Mouse (Mus musculus) lung, postnatal 25 days (tissue): ENCODE data around the gene Amt.

Source experiments
- DNase-seq: peaks from one replicate; pipeline ENCODE4 v3.0.0; 2022; ENCODE audit warnings: low spot score

The Amt gene

DNA sequence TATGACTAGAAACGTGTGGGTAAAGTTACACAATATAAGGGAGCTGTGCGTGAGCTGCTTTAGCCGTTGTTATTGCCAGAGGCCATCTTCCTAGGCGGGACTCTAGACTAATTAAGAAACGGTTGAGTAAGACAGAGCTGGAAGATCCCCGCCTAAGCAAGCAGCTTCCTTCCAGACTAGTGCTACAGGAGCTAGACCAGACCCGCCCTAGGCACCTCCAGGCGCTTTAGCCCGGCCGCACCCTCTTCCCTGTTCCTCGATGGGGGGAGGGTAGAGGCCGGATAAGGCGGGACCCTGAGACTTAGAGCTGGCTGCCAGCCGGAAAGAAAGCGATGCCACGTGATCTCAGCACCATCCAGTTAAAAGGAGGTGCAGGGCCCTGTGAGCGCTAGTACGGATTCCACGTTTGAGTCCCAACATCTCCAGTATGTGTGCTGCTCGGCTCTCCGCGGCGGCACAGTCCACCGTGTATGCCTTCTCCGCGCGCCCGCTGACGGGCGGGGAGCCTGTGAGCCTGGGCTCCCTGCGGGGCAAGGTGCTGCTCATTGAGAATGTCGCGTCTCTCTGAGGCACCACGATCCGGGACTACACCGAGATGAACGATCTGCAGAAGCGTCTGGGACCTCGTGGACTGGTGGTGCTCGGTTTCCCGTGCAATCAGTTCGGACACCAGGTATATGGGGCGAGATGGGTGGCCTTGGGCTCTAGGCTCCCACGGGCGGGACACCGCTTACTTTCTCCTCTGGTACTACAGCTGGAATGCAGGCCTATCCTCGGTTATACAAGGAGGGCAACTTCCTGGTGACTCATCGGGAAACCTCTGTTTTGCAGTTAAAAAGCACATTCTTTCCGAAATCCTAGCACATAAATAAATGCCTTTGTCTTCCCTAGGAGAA is 42.5 kb downstream of the Amt start, which contains the start of gene Gpx1:
Gene Gpx1, plus strand, starts transcription at position 18 of the 896 bp plus-strand sequence.
- DNase-seq, result peak; percentile 98

DNA sequence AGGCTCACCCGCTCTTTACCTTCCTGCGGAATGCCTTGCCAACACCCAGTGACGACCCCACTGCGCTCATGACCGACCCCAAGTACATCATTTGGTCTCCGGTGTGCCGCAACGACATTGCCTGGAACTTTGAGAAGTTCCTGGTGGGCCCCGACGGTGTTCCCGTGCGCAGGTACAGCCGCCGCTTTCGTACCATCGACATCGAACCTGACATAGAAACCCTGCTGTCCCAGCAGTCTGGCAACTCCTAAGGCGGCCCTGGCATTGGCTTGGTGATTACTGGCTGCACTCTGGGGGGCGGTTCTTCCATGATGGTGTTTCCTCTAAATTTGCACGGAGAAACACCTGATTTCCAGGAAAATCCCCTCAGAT is 43.2 kb downstream of the Amt start:
- no peak for DNase-seq

DNA sequence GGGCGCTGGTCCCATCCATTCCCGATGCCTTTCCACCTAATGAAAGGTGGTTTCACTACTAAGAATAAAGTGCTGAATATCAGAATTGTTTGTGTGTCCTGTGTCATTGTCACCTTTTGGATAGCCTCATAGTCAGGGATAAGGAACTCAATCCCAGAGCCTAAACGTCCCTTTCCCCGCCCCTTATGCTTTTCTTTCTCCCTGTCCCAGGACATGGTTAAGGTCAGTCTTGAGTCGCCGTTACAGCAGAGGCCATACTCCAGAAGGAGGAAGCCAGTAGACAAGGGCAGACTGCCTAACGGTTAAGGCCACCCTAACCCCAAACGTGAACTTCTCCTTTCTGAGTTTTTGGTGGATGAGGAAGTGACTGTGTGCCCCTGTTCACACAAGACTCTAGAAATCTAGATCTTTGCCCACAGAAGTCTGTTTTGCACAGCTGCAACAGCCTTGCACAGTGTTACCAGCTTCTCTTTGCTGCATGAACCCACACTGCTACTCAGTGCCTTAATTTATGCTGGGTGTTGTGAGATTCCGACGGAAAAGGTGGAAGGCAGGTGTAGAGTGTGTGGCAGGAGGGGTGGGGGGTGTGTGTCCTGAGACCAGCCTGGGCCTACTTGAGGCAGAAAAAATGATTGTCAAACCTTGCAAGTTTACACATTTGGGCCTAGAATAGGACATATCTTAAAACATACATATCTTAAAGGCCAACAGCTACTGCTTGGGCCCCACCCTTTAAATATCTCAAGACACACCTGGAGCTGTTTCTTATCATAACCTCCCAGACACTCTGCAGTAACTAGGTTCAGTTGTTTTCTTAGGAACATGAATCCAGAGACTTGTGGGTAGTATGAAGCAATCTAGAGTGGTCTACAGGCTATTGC is 43.8 kb downstream of the Amt start:
- DNase-seq, result peak; percentile 72

DNA sequence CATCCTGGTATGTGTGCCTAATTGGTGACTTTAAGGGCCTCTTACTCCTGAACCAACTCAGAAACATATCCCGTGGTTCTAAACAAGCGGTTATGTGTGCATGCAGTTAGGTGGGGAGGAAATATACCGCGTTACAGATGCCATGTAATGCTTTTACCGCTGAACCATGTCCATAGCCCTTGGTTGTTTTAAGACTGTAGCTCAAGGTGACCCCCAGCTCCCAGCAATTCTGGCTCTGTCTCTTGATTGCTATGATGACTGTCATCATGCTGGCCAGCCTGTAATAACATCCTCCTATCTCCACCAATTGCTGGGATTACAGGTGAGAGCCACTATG is 44.5 kb downstream of the Amt start:
- no peak for DNase-seq

DNA sequence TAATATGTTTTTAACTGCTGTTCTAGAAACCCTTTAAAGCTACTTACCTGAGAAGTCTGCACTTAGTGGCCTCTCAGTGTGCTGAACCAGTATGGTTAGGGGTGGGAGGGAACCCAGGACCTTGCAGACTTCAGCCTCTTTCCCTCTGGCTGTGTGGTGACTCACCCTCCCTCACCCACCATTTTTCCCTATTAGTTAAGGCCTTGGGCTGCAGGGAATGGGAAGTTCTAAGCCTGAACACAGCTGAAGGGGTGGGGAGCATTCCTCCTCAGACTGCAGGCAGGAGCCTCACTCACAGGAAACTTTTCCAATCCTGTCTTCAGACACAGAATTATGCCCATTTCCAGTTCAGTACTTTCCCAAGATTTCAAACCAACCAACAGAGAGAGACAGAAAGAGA is 45.1 kb downstream of the Amt start:
- DNase-seq, result no peak

DNA sequence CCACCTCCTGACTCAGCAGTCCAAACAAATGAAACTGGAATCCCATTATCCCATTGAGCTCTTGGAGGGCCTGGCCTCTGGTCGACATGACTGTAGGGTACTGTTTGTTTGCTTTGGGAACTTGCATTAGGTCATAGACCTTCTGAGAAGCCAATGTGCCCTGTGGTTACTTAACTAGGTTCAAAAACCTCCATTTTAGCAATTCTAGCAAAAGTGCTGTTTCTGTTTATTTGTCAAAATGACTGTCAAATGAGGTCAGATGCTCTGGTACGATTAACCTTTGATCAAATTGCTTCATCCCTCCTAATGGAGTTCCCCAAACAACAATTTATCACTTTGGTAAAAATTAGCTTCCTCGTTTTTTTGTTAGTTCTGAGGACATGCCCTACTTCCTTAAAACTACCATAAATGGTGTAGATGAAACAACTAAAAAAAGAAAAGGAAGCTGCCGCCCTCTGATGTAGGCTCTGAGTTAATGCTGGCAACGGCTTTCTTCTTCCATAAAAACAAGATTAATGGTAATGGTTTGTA is 45.7 kb downstream of the Amt start:
- DNase-seq, result peak; percentile 61

DNA sequence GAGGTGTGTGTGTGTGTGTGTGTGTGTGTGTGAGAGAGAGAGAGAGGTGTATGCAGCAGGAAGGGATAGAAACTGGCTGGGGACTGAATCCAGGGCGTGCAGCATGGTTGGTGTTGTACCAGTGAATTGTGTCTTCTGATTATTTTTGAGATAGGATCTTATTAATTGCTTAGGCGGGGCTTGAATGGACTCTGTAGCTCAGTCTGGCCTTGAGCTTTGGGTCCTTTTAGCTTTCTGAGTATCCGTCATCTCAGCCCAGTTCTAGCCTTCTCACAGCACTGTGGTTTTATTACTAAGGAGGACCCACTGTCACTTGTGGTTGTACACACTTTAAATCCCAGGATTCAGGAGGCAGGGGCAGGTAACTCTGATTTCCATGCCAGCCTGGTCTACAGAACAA is 46.7 kb downstream of the Amt start:
- DNase-seq, result no peak

DNA sequence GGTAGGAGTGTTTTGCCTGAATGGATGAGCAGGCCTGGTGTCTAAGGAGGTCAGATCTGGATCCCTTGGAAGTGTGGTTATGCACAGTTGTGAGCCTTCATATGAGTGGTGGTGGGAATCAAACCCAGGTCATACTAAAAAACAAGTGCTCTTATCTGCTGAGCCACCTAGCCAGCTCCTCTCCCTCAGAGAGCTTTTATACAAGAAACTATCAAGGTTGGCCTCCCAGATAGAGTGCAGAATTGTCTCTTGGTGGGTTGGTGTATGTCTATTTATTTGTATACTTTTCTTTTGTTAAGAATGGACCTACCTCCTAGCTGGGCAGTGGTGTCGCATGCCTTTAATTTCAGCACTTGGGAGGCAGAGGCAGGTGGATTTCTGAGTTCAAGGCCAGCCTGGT is 47.2 kb downstream of the Amt start:
- no peak for DNase-seq

DNA sequence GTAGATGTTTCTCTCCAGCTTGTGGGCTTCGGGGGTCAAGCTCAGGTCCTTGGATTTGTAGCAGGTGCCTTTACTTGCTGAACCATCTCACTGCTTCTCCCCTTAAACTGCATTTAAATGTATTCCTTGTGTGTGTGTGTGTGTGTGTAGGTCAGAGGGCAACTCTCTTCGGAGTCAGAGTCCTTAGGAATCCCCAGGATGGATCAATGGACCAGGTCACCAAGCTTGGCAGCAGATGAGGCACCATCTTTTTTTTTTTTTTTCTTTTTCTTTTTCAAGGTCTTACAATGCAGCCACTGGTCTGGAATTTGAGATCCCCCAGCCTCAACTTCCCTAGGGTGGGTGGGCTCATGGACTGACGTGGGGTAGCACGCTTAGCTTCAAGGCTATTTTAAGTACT is 47.8 kb downstream of the Amt start:
- no peak for DNase-seq

DNA sequence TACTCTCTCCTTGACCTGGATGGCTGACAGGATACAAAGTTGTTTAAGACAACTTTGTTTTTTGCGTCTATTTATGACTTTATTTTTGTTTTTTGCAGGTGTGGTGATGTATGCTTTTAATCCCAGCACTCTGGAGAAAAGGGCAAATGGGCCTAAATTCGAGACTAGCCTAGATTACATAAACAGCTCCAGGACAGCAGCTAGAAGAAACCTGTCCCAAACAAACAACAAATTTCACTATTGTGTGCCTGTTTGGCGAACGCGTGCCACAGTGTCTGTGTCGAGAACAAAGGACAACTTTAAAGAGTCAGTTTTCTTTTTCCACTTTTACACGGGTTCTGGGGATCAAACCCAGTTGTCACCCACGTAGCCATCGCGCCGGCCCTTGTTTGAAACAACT is 50.4 kb downstream of the Amt start:
- peak; percentile 12 for DNase-seq

DNA sequence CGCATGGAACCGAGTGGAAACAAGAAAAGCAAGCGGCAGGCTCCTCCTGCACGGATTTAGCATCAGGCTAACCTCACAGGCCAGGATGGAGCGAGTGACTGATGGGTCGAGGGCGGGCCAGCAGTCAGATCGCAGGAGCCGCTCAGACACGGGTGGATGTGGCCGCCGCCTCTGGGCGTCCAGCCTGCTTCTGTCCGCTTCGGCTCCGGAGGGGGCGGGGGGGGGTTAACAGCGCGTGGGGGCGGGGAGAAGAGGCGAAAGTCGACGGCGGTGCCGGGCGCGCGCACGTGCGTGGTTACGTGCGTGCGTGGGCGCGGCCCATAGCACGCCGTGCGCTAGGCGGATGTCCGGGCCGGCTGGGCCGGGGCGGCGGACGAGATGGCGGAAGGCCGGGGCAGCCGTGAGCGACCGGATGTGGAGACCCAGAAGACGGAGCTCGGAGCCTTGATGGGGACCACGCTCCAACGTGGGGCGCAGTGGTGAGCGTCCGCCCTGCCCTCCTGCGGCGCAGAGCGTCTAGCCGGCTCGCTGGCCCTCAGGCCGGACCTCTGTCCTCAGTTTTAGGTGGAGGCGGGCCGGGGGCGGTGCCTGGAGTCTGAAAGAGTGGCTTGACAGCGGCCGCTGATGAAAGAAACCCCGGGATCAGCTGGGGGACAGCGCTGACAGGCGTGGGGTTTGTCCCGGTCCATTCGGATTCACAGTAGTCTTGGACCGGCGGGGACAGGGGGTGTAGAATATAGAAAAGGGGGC is 51.1 kb downstream of the Amt start, which contains the start of gene Usp4:
Gene Usp4, plus strand, starts transcription at position 314 of the 750 bp plus-strand sequence.
- peak; percentile 88 for DNase-seq

DNA sequence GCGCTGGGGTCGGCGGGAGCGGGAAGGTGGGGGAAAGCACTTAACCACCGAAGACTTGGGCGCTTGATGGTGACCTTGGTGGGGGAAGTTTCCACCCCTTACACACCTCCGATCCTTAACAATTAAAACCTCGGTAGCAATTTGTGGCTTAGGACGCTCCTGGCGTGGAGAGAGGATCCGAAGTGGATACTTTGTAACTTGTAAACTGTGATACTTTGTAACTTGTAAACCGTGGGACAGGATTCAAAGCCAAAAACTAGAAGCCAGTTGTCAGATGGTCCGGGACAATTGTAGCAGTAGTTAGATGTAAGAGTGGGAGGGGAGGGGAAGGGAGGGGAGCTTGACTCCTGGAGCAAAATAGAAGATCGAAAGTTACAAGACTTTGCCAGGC is 51.6 kb downstream of the Amt start:
- DNase-seq, result no peak

DNA sequence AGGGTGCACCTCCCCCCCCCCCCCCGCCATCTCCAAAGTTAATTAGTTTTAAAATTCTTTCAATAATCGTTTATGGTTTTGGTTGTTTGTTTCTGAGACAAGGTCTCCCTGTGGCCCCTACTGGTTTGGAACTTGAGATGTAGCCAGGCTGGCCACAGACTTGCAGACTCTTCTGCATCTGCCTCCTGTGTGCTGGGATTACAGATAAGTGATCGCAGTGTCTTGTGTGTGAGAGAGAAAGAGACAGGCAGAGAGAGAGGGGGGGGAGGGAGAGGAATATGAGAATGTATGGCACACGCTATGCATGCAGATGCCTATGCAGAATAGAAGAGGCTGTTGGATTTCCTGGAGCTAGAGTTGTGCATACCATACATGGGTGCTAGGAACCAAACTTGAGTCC is 53.1 kb downstream of the Amt start:
- no peak for DNase-seq
